ENCODE assay signal across 15 mouse cellular contexts in the genomic region with DNA sequence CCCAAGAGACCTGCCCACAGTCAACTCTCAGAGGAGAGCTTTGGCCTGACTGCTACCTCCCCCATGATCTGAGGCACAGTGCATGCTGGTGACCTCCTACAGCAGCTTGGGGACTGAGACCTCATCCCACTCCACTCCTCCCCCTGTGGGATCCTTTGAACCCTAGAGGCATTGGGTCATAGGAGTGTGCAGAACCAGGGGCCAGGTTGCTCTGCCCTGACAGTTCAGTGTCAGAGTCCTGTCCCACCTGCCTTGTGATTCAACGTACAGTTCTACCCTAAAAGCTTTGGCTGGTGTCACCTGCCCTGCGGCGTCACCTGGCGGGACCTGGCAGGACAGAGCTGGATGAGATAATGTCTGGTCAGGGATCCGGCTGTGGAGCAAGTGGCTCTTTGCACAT.
DNase-seq lines count a peak whose midpoint lies in the region; ATAC-seq and TF ChIP-seq lines count a peak whose summit lies in the region.
"Had no signal": no experiment of that assay in that cellular context is flagged by ENCODE, and none has a peak within 500 bp of the region (broad histone marks: within the 10 kb centered on the region; RNA-seq: fewer than 3 reads in every experiment).

No protein-coding gene starts in this region.

- peaks cover 14% of the 10 kb centered on the region for H3K4me1 ChIP-seq in liver, adult 2 months (ENCODE audit: control insufficient read depth, insufficient read depth, low read length)
- peaks cover 14% of the 10 kb centered on the region for H3K4me1 ChIP-seq in liver, embryonic 11.5 days (replicated peaks; ENCODE audit: control insufficient read depth, insufficient read depth, low read length)
- peaks cover 15% of the 10 kb centered on the region for H3K4me1 ChIP-seq in liver, embryonic 15.5 days (replicated peaks)
- H3K4me1 ChIP-seq in midbrain, embryonic 15.5 days = peaks cover 3% of the 10 kb centered on the region; the same call in 1 of the 2 replicates

- H3K9me3 ChIP-seq in liver, embryonic 11.5 days (ENCODE audit: control insufficient read depth, low read length) = no peaks in the 10 kb centered on the region
- H3K9me3 ChIP-seq in liver, embryonic 15.5 days (replicated peaks) = no peaks in the 10 kb centered on the region
- H3K9me3 ChIP-seq in midbrain, embryonic 15.5 days = no peaks in the 10 kb centered on the region
- H3K9me3 ChIP-seq: embryonic facial prominence, embryonic 15.5 days; hindbrain, embryonic 12.5 days had no signal

- H3K4me3 ChIP-seq in liver, adult 2 months (ENCODE audit: insufficient read depth, low read depth, low read length) = no peak overlapping the region
- no peak overlapping the region for H3K4me3 ChIP-seq in liver, embryonic 11.5 days (ENCODE audit: low read depth, low read length)
- no peak overlapping the region for H3K4me3 ChIP-seq in liver, embryonic 15.5 days (replicated peaks)
- no peak overlapping the region for H3K4me3 ChIP-seq in midbrain, embryonic 15.5 days
- H3K4me3 ChIP-seq: embryonic facial prominence, embryonic 15.5 days; hindbrain, embryonic 12.5 days had no signal

- no peaks in the 10 kb centered on the region for H3K27me3 ChIP-seq in liver, adult 2 months (ENCODE audit: control insufficient read depth, insufficient read depth, low read length)
- H3K27me3 ChIP-seq in liver, embryonic 11.5 days (replicated peaks; ENCODE audit: control insufficient read depth, insufficient read depth, low read length) = no peaks in the 10 kb centered on the region
- H3K27me3 ChIP-seq in liver, embryonic 15.5 days = no peaks in the 10 kb centered on the region
- no peaks in the 10 kb centered on the region for H3K27me3 ChIP-seq in midbrain, embryonic 15.5 days (replicated peaks)
- H3K27me3 ChIP-seq: embryonic facial prominence, embryonic 15.5 days had no signal

- H3K27ac ChIP-seq in liver, adult 2 months (replicated peaks; ENCODE audit: insufficient read depth, low read depth, low read length) = no peak overlapping the region
- H3K27ac ChIP-seq in liver, embryonic 11.5 days (ENCODE audit: low read depth, low read length) = no peak overlapping the region
- no peak overlapping the region for H3K27ac ChIP-seq in liver, embryonic 15.5 days (replicated peaks)
- H3K27ac ChIP-seq in midbrain, embryonic 15.5 days = no peak overlapping the region
- H3K27ac ChIP-seq: embryonic facial prominence, embryonic 15.5 days; hindbrain, embryonic 12.5 days had no signal

- 51% methylated on average over 5 of the region's 5 CpGs for WGBS in liver, adult 2 months
- 73% methylated on average over 5 of the region's 5 CpGs for WGBS in liver, embryonic 11.5 days
- 72% methylated on average over 5 of the region's 5 CpGs for WGBS in liver, embryonic 15.5 days (ENCODE audit: insufficient replicate concordance)
- WGBS in midbrain, embryonic 15.5 days = 94% methylated on average over 5 of the region's 5 CpGs

- no peaks in the 10 kb centered on the region for H3K79me2 ChIP-seq in liver, adult 2 months (ENCODE audit: control insufficient read depth, insufficient read depth, low read length)

- no peak overlapping the region for H3K9ac ChIP-seq in liver, adult 2 months (ENCODE audit: low read depth, low read length)
- no peak overlapping the region for H3K9ac ChIP-seq in liver, embryonic 11.5 days (ENCODE audit: low read depth, low read length)
- H3K9ac ChIP-seq in liver, embryonic 15.5 days = no peak overlapping the region
- H3K9ac ChIP-seq in midbrain, embryonic 15.5 days = no peak overlapping the region
- H3K9ac ChIP-seq: embryonic facial prominence, embryonic 15.5 days; hindbrain, embryonic 12.5 days; lung, embryonic 14.5 days had no signal

- DNase-seq in liver, adult 2 months (ENCODE audit: extremely low read depth, low read depth, low spot score) = no peak
- no peak for DNase-seq in liver, embryonic 11.5 days (ENCODE audit: low spot score)
- peak; percentile 78 for DNase-seq in cerebellum, postnatal 25 days
- DNase-seq in kidney, postnatal 10 days = peak; percentile 47
- no peak for DNase-seq in layer of hippocampus, adult 8-10 months (ENCODE audit: low spot score in 2 of 2)
- DNase-seq: adrenal gland, adult 2 months; B cell, adult 2 months; lung, embryonic 14.5 days; thymus, adult 2 months had no signal

- no peaks in the 10 kb centered on the region for H3K36me3 ChIP-seq in liver, adult 2 months (ENCODE audit: control insufficient read depth, insufficient read depth, low read length)
- no peaks in the 10 kb centered on the region for H3K36me3 ChIP-seq in liver, embryonic 11.5 days (ENCODE audit: control insufficient read depth, insufficient read depth, low read length)
- no peaks in the 10 kb centered on the region for H3K36me3 ChIP-seq in liver, embryonic 15.5 days (replicated peaks)
- no peaks in the 10 kb centered on the region for H3K36me3 ChIP-seq in midbrain, embryonic 15.5 days (replicated peaks)
- H3K36me3 ChIP-seq: embryonic facial prominence, embryonic 15.5 days; hindbrain, embryonic 12.5 days had no signal

- no peak for ATAC-seq in liver, embryonic 11.5 days (replicated peaks; ENCODE audit: low FRiP score)
- peak; percentile 30; the same call in 1 of the 2 replicates for ATAC-seq in liver, embryonic 15.5 days (ENCODE audit: insufficient read depth)
- no peak for ATAC-seq in megakaryocyte-erythroid progenitor cell, adult 5-6 weeks (replicated peaks; ENCODE audit: low FRiP score, low TSS enrichment, poor library complexity, severe bottlenecking)
- ATAC-seq in midbrain, embryonic 15.5 days (replicated peaks) = no peak
- ATAC-seq: forebrain, embryonic 14.5 days had no signal

- no peak for TF ChIP-seq POLR2A in liver, adult 2 months (IDR thresholded peaks at IDR 0.05; ENCODE audit: extremely low read depth, insufficient read depth, low read length)

- no peak overlapping the region for H3K4me2 ChIP-seq in liver, embryonic 11.5 days
- no peak overlapping the region for H3K4me2 ChIP-seq in liver, embryonic 15.5 days
- H3K4me2 ChIP-seq in midbrain, embryonic 15.5 days = no peak overlapping the region
- H3K4me2 ChIP-seq: embryonic facial prominence, embryonic 15.5 days; hindbrain, embryonic 12.5 days; lung, embryonic 14.5 days had no signal

- 0 out of 2 replicates have a peak, but pooled peaks have one; percentile 8 for TF ChIP-seq CTCF in liver, adult 2 months (IDR thresholded peaks at IDR 0.05; ENCODE audit: low read depth, low read length)

Comparison
In these comparisons a context has a peak if more than half of its experiments do, and no peak if none do; other contexts are left out.
1. DNase-seq: peak in cerebellum, postnatal 25 days (2 of 2) and kidney, postnatal 10 days (single experiment); none in liver, adult 2 months (single experiment), liver, embryonic 11.5 days (single experiment) and layer of hippocampus, adult 8-10 months (0 of 2).